Mouse (Mus musculus) left cerebral cortex, adult 2 months (tissue): Measurements from ENCODE around the gene Smad3. TPM values are rescaled to one million over a fixed set of nuclear protein-coding genes. Genes with fewer than 3 reads are reported as not detected.

ENCODE experiments used
- DNase-seq, 2 experiments: peaks; one replicate each; pipeline ENCODE4 v3.0.0; 2021 to 2022; ENCODE audit warnings: low spot score in 2 of 2, mixed read lengths in 1 of 2; ENCODE audit errors: extremely low spot score in 1 of 2
- H3K27ac ChIP-seq: fragments of 200-600 bp; 2 replicates; pipeline ENCODE4 v1.8.1; 2022
- H3K4me3 ChIP-seq: fragments of 200-600 bp; 2 replicates; pipeline ENCODE4 v1.8.1; 2022
- CTCF ChIP-seq: fragments of 200-600 bp; IDR thresholded peaks from 2 replicates; pipeline ENCODE4 v1.8.1; 2022; ENCODE audit warnings: antibody characterized with exemption, mild to moderate bottlenecking, moderate library complexity
- intact Hi-C: fragments of 180-260 bp; cut with DNase I; formaldehyde crosslinking; loops from one replicate; pipeline ENCODE4 v1.15.1; 2025
- total RNA-seq, 2 experiments: library from RNA; stranded (reverse); gene quantifications; 2 replicates each; pipeline ENCODE4 v1.2.3; 2021

Gene Smad3
- total RNA-seq, 2 experiments from 2014 or later = 60.0 to 69.0 TPM

GRCm38 (mm10) chr9:63742318-63742717 is 15.5 kb downstream of the Smad3 start:
- Histone ChIP-seq H3K4me3 (no peak overlapping the region), H3K27ac (peak overlapping the region; percentile 60; the same call in 1 of the 2 replicates)
- no peak for DNase-seq
- no peak for TF ChIP-seq CTCF
- intact Hi-C loops = loop anchor here (5.0 kb wide), 1 partner anchor 95 kb away; no protein-coding TSS in a partner anchor

DNA sequence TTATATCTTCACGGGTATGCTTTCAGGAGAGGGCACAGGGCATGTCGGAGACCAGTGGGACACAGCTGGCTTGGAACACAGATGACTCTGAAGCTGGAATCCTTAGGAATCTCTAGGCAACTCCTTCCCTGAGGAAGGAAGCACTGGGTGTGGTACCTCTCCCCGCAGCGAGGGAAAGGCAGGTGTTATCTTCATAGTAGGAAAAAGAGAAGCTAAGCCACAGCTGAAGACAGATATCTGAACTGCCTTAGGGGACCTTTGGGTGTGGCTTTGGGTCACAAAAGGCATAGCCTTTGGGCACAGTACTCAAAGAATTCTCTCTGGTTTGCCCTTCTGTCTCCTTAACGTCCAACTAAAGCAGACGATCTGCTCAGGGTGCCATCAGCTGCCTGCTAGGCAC is 16.0 kb downstream of the Smad3 start:
- peak overlapping the region; percentile 60; the same call in 1 of the 2 replicates for H3K27ac ChIP-seq
- TF ChIP-seq CTCF = no peak
- DNase-seq = no peak
- no peak overlapping the region for H3K4me3 ChIP-seq
- intact Hi-C loops = loop anchor here (2.0 to 5.0 kb wide), 2 partner anchors 13 to 96 kb away; no protein-coding TSS in a partner anchor

DNA sequence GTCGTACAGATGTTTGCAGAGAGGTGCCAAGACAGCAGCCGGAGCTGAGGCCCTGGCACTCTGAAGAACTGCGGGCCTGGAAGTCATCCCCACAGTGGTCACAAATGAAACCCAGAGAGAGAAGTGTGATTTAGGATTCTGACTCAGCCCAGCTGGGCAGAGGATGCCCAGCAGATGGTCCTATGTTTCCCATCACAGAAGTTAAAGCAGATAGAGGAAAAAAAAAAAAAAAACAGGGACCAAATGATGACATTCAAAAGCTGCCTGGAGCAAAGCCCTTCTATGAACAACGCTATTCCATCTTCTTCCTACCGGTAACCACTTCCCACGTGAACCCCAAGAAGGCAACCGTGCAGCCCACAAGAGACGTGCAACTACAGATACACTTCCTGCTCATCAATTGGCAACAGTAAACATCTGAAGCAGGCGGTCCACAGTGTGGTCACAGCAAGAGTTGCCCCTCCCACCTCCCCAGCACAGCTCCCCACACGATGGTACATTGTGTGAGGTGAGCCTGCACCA is 17.4 kb downstream of the Smad3 start:
- DNase-seq = no peak
- H3K4me3 ChIP-seq = no peak overlapping the region
- H3K27ac ChIP-seq = peak overlapping the region; percentile 54; the same call in 1 of the 2 replicates
- intact Hi-C loops = loop anchor here (1.0 to 5.0 kb wide), 3 partner anchors 14 to 97 kb away; no protein-coding TSS in a partner anchor
- no peak for TF ChIP-seq CTCF

GRCm38 (mm10) chr9:63738830-63739229 is 19.0 kb downstream of the Smad3 start:
- intact Hi-C loops = loop anchor here (2.0 kb wide), 1 partner anchor 16 kb away; no protein-coding TSS in a partner anchor
- no peak for DNase-seq
- H3K27ac ChIP-seq = no peak overlapping the region; the same call in 1 of the 2 replicates
- no peak; the same call in 1 of the 2 replicates for TF ChIP-seq CTCF
- H3K4me3 ChIP-seq = no peak overlapping the region

GRCm38 (mm10) chr9:63738086-63738701 is 19.6 kb downstream of the Smad3 start:
- no peak for TF ChIP-seq CTCF
- DNase-seq = no peak
- H3K4me3 ChIP-seq = no peak overlapping the region
- intact Hi-C loops = loop anchor here (2.0 kb wide), 1 partner anchor 15 kb away; no protein-coding TSS in a partner anchor
- H3K27ac ChIP-seq = no peak overlapping the region; the same call in 1 of the 2 replicates

GRCm38 (mm10) chr9:63737426-63737931 is 20.3 kb downstream of the Smad3 start:
- H3K4me3 ChIP-seq = no peak overlapping the region
- H3K27ac ChIP-seq = peak overlapping the region; percentile 5; the same call in 1 of the 2 replicates
- no peak for TF ChIP-seq CTCF
- intact Hi-C loops = no loop called here
- no peak for DNase-seq

DNA sequence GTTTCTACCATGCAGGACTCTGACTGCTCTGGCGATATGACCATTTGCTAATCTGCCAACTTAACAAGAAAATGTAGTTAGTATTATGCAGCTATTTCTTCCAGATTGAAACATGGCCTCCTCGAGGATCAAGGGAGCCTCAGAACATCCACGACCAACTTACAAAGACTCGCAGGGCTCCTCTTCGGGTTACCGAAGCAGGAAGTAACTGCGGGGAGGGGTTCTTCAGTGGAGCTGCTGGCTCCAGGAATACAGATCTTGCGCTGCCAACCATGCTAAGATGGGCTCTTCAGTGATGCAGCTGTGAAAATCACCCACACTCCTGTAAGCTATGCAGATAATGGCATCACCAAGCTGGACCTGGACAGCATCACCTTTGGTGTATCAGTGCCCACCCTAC is 23.5 kb downstream of the Smad3 start:
- TF ChIP-seq CTCF = no peak
- intact Hi-C loops = no loop called here
- Histone ChIP-seq H3K27ac (no peak overlapping the region), H3K4me3 (no peak overlapping the region)
- DNase-seq = no peak

GRCm38 (mm10) chr9:63732700-63733099 is 25.1 kb downstream of the Smad3 start:
- no peak for TF ChIP-seq CTCF
- H3K4me3 ChIP-seq = no peak overlapping the region
- H3K27ac ChIP-seq = no peak overlapping the region
- DNase-seq = no peak
- intact Hi-C loops = no loop called here

GRCm38 (mm10) chr9:63731114-63731828 is 26.5 kb downstream of the Smad3 start:
- Histone ChIP-seq H3K4me3 (no peak overlapping the region), H3K27ac (no peak overlapping the region)
- TF ChIP-seq CTCF = no peak
- intact Hi-C loops = no loop called here
- no peak for DNase-seq

GRCm38 (mm10) chr9:63728969-63729368 is 28.8 kb downstream of the Smad3 start:
- no peak for DNase-seq
- Histone ChIP-seq H3K27ac (no peak overlapping the region), H3K4me3 (no peak overlapping the region)
- intact Hi-C loops = no loop called here
- no peak for TF ChIP-seq CTCF

DNA sequence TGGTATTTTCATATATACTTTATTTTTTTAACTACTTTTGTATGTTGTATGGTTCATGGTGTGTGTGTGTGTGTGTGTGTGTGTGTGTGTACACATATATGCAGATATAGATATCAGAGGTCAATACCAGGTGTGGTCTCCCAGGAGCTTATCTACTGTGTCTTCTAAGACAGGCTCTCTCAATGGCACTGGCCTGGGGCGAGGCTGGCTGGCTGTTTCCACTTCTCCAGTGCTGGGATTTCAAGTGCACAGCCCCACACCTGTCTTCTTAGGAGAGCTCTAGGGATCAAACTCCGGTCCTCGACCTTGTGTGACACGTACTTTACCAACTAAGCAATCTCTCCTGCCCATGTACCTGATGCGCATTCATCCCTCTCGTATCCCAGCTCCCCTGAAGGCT is 30.7 kb downstream of the Smad3 start:
- intact Hi-C loops = no loop called here
- Histone ChIP-seq H3K4me3 (no peak overlapping the region), H3K27ac (no peak overlapping the region)
- no peak for DNase-seq
- no peak for TF ChIP-seq CTCF
